Mouse (Mus musculus) erythroid progenitor cell, adult 5-6 weeks (primary cell): Measurements from ENCODE around the gene Thrb. TPM values are rescaled to one million over a fixed set of nuclear protein-coding genes. Genes with fewer than 3 reads are reported as not detected.

ENCODE experiments used
- ATAC-seq: replicated peaks from 2 replicates; pipeline ENCODE4 v1.8.0; 2016; ENCODE audit warnings: moderate number of reproducible peaks, mild to moderate bottlenecking, moderate TSS enrichment, inconsistent platforms; ENCODE audit not compliant: poor library complexity, low FRiP score, severe bottlenecking
- total RNA-seq, 2 experiments: library from RNA; stranded (forward) in 1 of 2; stranded (reverse) in 1 of 2; fragments of 150-400 nt in 1 of 2; fragments of 186-747, 209-891 nt in 1 of 2; gene quantifications; 2 replicates each; pipeline versions ENCODE4 v1.2.3 to v1.2.4; 2015 to 2017; ENCODE audit warnings: low replicate concordance in 2 of 2

The Thrb gene
- total RNA-seq (2015; ENCODE audit: low replicate concordance) (not detected in 2 replicates), total RNA-seq (2017; ENCODE audit: low replicate concordance) (0.64 and 0.91 TPM in 2 replicates)

- ATAC-seq: no peak
Measured at GRCm38 (mm10) chr14:17659686-17660328, at the start of gene Thrb. Gene Thrb (plus strand): TSS chr14:17660261.

GRCm38 (mm10) chr14:17621671-17622070 is 38.4 kb upstream of the Thrb start:
- ATAC-seq: no peak

GRCm38 (mm10) chr14:17623936-17624335 is 36.1 kb upstream of the Thrb start:
- ATAC-seq: no peak

- ATAC-seq: no peak
Measured at GRCm38 (mm10) chr14:17629215-17629614, 30.8 kb upstream of the Thrb start.

GRCm38 (mm10) chr14:17632887-17633522 is 27.1 kb upstream of the Thrb start:
- no peak for ATAC-seq

GRCm38 (mm10) chr14:17636971-17637370 is 23.1 kb upstream of the Thrb start:
- no peak for ATAC-seq

- ATAC-seq: no peak
Measured at GRCm38 (mm10) chr14:17641770-17642169, 18.3 kb upstream of the Thrb start.

GRCm38 (mm10) chr14:17655084-17655483 is 5.0 kb upstream of the Thrb start:
- no peak for ATAC-seq

GRCm38 (mm10) chr14:17659031-17659430 is 1.0 kb upstream of the Thrb start:
- ATAC-seq: no peak

- peak; percentile 19; the same call in 1 of the 2 replicates for ATAC-seq
Measured at GRCm38 (mm10) chr14:17660329-17661099, 453 bp downstream of the Thrb start.

- no peak for ATAC-seq
Measured at GRCm38 (mm10) chr14:17661100-17661521, 1.1 kb downstream of the Thrb start.

- ATAC-seq: no peak
Measured at GRCm38 (mm10) chr14:17662087-17662486, 2.0 kb downstream of the Thrb start.

GRCm38 (mm10) chr14:17674335-17674734 is 14.3 kb downstream of the Thrb start:
- ATAC-seq: no peak

GRCm38 (mm10) chr14:17675214-17675613 is 15.2 kb downstream of the Thrb start:
- ATAC-seq: no peak

GRCm38 (mm10) chr14:17681479-17681878 is 21.4 kb downstream of the Thrb start:
- no peak for ATAC-seq

GRCm38 (mm10) chr14:17684881-17685280 is 24.8 kb downstream of the Thrb start:
- ATAC-seq: no peak

GRCm38 (mm10) chr14:17685491-17685890 is 25.4 kb downstream of the Thrb start:
- ATAC-seq: no peak

GRCm38 (mm10) chr14:17686939-17687338 is 26.9 kb downstream of the Thrb start:
- no peak for ATAC-seq

- ATAC-seq: no peak
Measured at GRCm38 (mm10) chr14:17691246-17691645, 31.2 kb downstream of the Thrb start.

- ATAC-seq: no peak
Measured at GRCm38 (mm10) chr14:17695526-17695925, 35.5 kb downstream of the Thrb start.
